Mouse (Mus musculus) cerebellum, adult 2 months (tissue): ENCODE results near the gene Stum. TPM values are rescaled to one million over a fixed set of nuclear protein-coding genes. Genes with fewer than 3 reads are reported as not detected.

ENCODE experiments used
- DNase-seq, 2 experiments: peaks; one replicate each; pipeline ENCODE4 v3.0.0; 2021
- H3K27ac ChIP-seq: fragments of 200-500 bp; 2 replicates; pipeline ENCODE4 v1.5.1; 2012; ENCODE audit warnings: low read length, control low read depth, inconsistent platforms; ENCODE audit not compliant: insufficient read depth
- H3K27me3 ChIP-seq: fragments of 200-500 bp; 2 replicates; pipeline ENCODE4 v1.6.1; 2012; ENCODE audit warnings: inconsistent platforms, mild to moderate bottlenecking, low read length, moderate library complexity; ENCODE audit not compliant: control insufficient read depth, insufficient read depth
- H3K4me1 ChIP-seq: fragments of 200-500 bp; 2 replicates; pipeline ENCODE4 v1.6.1; 2011; ENCODE audit warnings: low read length; ENCODE audit not compliant: control insufficient read depth, insufficient read depth
- H3K4me3 ChIP-seq: fragments of 200-500 bp; replicated peaks from 2 replicates; pipeline ENCODE3; 2011; ENCODE audit warnings: mild to moderate bottlenecking, low read depth, low read length, control low read depth; ENCODE audit not compliant: insufficient read depth
- CTCF ChIP-seq: fragments of 200-500 bp; IDR thresholded peaks from 2 replicates; pipeline ENCODE4 v1.5.1; 2011; ENCODE audit warnings: low read depth, mild to moderate bottlenecking, control low read depth, low read length, moderate library complexity, borderline replicate concordance; ENCODE audit not compliant: insufficient read depth
- POLR2A ChIP-seq: fragments of 200-500 bp; IDR thresholded peaks from 2 replicates; pipeline ENCODE4 v1.6.1; 2011; ENCODE audit warnings: low read length, control low read depth, borderline replicate concordance; ENCODE audit not compliant: insufficient read depth
- WGBS: fragments of 180-500 bp; shearing (Covaris S2); methylation state at CpG from one replicate; pipeline ENCODE4 v1.1.7; 2018; 5-methylcytosine and 5-hydroxymethylcytosine counted together
- polyA plus RNA-seq: library from polyadenylated mRNA; depleted of rRNA; stranded (reverse); fragments of >200 nt; gene quantifications from 2 replicates; pipeline ENCODE4 v1.2.3, GENCODE M21; 2012

Gene Stum
- polyA plus RNA-seq, 1 experiment = 7.3 TPM

GRCm38 (mm10) chr1:180428101-180428712 is 55.1 kb downstream of the Stum start:
- Histone ChIP-seq H3K4me1 (no peaks in the 10 kb centered on the region), H3K27ac (no peak overlapping the region), H3K27me3 (no peaks in the 10 kb centered on the region), H3K4me3 (no peak overlapping the region)
- TF ChIP-seq CTCF (peak; percentile 89), POLR2A (no peak)
- DNase-seq = peak; percentile 64 to 68
- 23% methylated on average over 9 of the region's 9 CpGs for WGBS

- TF ChIP-seq POLR2A = no peak
- TF ChIP-seq CTCF = no peak
- H3K27me3 ChIP-seq = no peaks in the 10 kb centered on the region
- no peak overlapping the region for H3K27ac ChIP-seq
- H3K4me1 ChIP-seq = no peaks in the 10 kb centered on the region
- WGBS = 67% methylated on average over 10 of the region's 10 CpGs
- no peak overlapping the region for H3K4me3 ChIP-seq
- DNase-seq = no peak
Observed at GRCm38 (mm10) chr1:180427685-180428084, 55.6 kb downstream of the Stum start.

- TF ChIP-seq CTCF = no peak
- no peak for TF ChIP-seq POLR2A
- no peak for DNase-seq
- Histone ChIP-seq H3K27ac (no peak overlapping the region), H3K4me3 (no peak overlapping the region), H3K4me1 (no peaks in the 10 kb centered on the region), H3K27me3 (no peaks in the 10 kb centered on the region)
- WGBS = 86% methylated on average over 6 of the region's 6 CpGs
Observed at GRCm38 (mm10) chr1:180426405-180426804, 56.9 kb downstream of the Stum start.

- DNase-seq = no peak
- Histone ChIP-seq H3K4me1 (no peaks in the 10 kb centered on the region), H3K27ac (no peak overlapping the region), H3K27me3 (no peaks in the 10 kb centered on the region), H3K4me3 (no peak overlapping the region)
- 76% methylated on average over 3 of the region's 3 CpGs for WGBS
- TF ChIP-seq CTCF (no peak), POLR2A (no peak)
Observed at GRCm38 (mm10) chr1:180423931-180424330, 59.4 kb downstream of the Stum start.

GRCm38 (mm10) chr1:180423008-180423639 is 60.2 kb downstream of the Stum start:
- H3K4me1 ChIP-seq = no peaks in the 10 kb centered on the region
- H3K27ac ChIP-seq = no peak overlapping the region
- WGBS = 54% methylated on average over 16 of the region's 16 CpGs
- no peak for DNase-seq
- no peak overlapping the region for H3K4me3 ChIP-seq
- no peaks in the 10 kb centered on the region for H3K27me3 ChIP-seq
- no peak for TF ChIP-seq CTCF
- no peak for TF ChIP-seq POLR2A

GRCm38 (mm10) chr1:180422076-180422828 is 61.1 kb downstream of the Stum start:
- peak; percentile 84 for TF ChIP-seq CTCF
- no peak for TF ChIP-seq POLR2A
- WGBS = 39% methylated on average over 11 of the region's 11 CpGs
- no peak overlapping the region for H3K27ac ChIP-seq

GRCm38 (mm10) chr1:180421165-180421909 is 62.0 kb downstream of the Stum start:
- Histone ChIP-seq H3K4me1 (no peaks in the 10 kb centered on the region), H3K4me3 (no peak overlapping the region), H3K27ac (no peak overlapping the region), H3K27me3 (no peaks in the 10 kb centered on the region)
- TF ChIP-seq CTCF = no peak
- WGBS = 62% methylated on average over 25 of the region's 25 CpGs
- no peak for DNase-seq

More at GRCm38 (mm10) chr1:180422076-180422828, 61.1 kb downstream of the Stum start:
- Histone ChIP-seq H3K4me1 (no peaks in the 10 kb centered on the region), H3K4me3 (no peak overlapping the region), H3K27me3 (no peaks in the 10 kb centered on the region)
- DNase-seq = peak; percentile 67 to 75
